ENCODE assay signal across 8 mouse cellular contexts in genomic region chr11:103332186-103332889, GRCm38 (mm10). TPM values are rescaled to one million over a fixed set of nuclear protein-coding genes. Genes with fewer than 3 reads are reported as not detected.
DNase-seq lines count a peak whose midpoint lies in the region.

No protein-coding gene starts in this region.

- H3K4me1 ChIP-seq in megakaryocyte, embryonic 14.5 days, result peaks cover 5% of the 10 kb centered on the region; the same call in 1 of the 2 replicates

- H3K4me3 ChIP-seq in megakaryocyte, embryonic 14.5 days (replicated peaks), result peak overlapping the region; percentile 42

- peaks cover 15% of the 10 kb centered on the region for H3K36me3 ChIP-seq in megakaryocyte, embryonic 14.5 days (replicated peaks; ENCODE audit: low read length)

- peak; percentile 89 for DNase-seq in WW6 (ENCODE audit: low read depth, low spot score)
- DNase-seq in cerebellum, postnatal 4 days (ENCODE audit: low spot score in 2 of 2), result peak; percentile 68 to 89
- peak; percentile 64 to 73 for DNase-seq in gastrocnemius, adult 8-10 months (ENCODE audit: low spot score in 2 of 2)
- DNase-seq in hindlimb bud, embryonic 11.5 days (ENCODE audit: extremely low spot score, low read depth, low spot score), result peak; percentile 82
- peak; percentile 50 to 59 for DNase-seq in left cerebral cortex, adult 8-10 months (ENCODE audit: low spot score in 2 of 2)
- DNase-seq in right cerebral cortex, postnatal 10 days (ENCODE audit: low spot score in 2 of 2), result peak; percentile 82 to 84
- peak; percentile 67 for DNase-seq in yolk sac, embryonic 10.5 days (ENCODE audit: low spot score)

- peaks cover 24% of the 10 kb centered on the region for H3K27me3 ChIP-seq in megakaryocyte, embryonic 14.5 days (replicated peaks)

- no peaks in the 10 kb centered on the region for H3K9me3 ChIP-seq in megakaryocyte, embryonic 14.5 days

RNA-seq across cellular contexts. Expression of gene Arhgap27, which starts 31.2 kb away (rescaled TPM):
- total RNA-seq in gastrocnemius, adult 8-10 months (2022), result 1 to 10 TPM; 2.5 to 4.7 (median 4.4) TPM
- 10 to 100 TPM; 17.6 to 21.1 (median 19.1) TPM for total RNA-seq in left cerebral cortex, adult 8-10 months (2022)
- 4.9 TPM in 1 of 2 replicates, not detected in the other for polyA plus RNA-seq in megakaryocyte, embryonic 14.5 days (2012; ENCODE audit: insufficient read depth, low replicate concordance)

Comparison
In these comparisons a context has a peak if more than half of its experiments do, and no peak if none do; other contexts are left out.
1. Peak in every context shown above with its lines: DNase-seq and H3K4me3 ChIP-seq.